Mouse (Mus musculus) limb, embryonic 10.5 days (tissue): ENCODE results near the gene Pnpla8. TPM values are rescaled to one million over a fixed set of nuclear protein-coding genes. Genes with fewer than 3 reads are reported as not detected.

Source experiments
- DNase-seq: peaks from one replicate; pipeline ENCODE4 v3.0.0-alpha.2; 2017; ENCODE audit warnings: low spot score
- H3K27ac ChIP-seq: fragments of 300-500 bp; sonication (generic); 2 replicates; pipeline ENCODE4 v1.5.1; 2016; ENCODE audit warnings: mild to moderate bottlenecking
- H3K27me3 ChIP-seq: fragments of 300-500 bp; sonication (generic); 2 replicates; pipeline ENCODE4 v1.6.1; 2016; ENCODE audit warnings: low read depth, mild to moderate bottlenecking; ENCODE audit not compliant: poor library complexity, severe bottlenecking
- H3K36me3 ChIP-seq: fragments of 300-500 bp; sonication (generic); 2 replicates; pipeline ENCODE4 v1.6.1; 2016; ENCODE audit warnings: mild to moderate bottlenecking, moderate library complexity
- H3K4me1 ChIP-seq: fragments of 300-500 bp; sonication (generic); 2 replicates; pipeline ENCODE4 v1.6.1; 2016
- H3K4me3 ChIP-seq: fragments of 300-500 bp; sonication (generic); 2 replicates; pipeline ENCODE4 v1.5.1; 2016; ENCODE audit warnings: mild to moderate bottlenecking, moderate library complexity
- H3K9me3 ChIP-seq: fragments of 300-500 bp; sonication (generic); replicated peaks from 2 replicates; pipeline ENCODE4 v1.6.1; 2016; ENCODE audit warnings: mild to moderate bottlenecking
- WGBS: fragments of 180-500 bp; shearing (Covaris S2); methylation state at CpG from one replicate; pipeline ENCODE4 v1.1.7; 2016; 5-methylcytosine and 5-hydroxymethylcytosine counted together
- polyA plus RNA-seq: library from polyadenylated mRNA; unstranded; fragments of >200 nt; fragmentation: Nextera tagmentation; extraction: Ambion mirVana; gene quantifications from 2 replicates; pipeline ENCODE4 v1.2.1, GENCODE M21; 2016

Pnpla8 gene
- polyA plus RNA-seq, 1 experiment from 2014 or later, result 48.4 TPM

GRCm38 (mm10) chr12:44286992-44287391 lies 65.8 kb downstream of the Pnpla8 start:
- no peaks in the 10 kb centered on the region for H3K27me3 ChIP-seq
- H3K4me1 ChIP-seq, result no peaks in the 10 kb centered on the region
- no peak overlapping the region for H3K4me3 ChIP-seq
- peaks cover 12% of the 10 kb centered on the region for H3K36me3 ChIP-seq
- H3K27ac ChIP-seq, result no peak overlapping the region
- no peak for DNase-seq
- no peaks in the 10 kb centered on the region for H3K9me3 ChIP-seq
- WGBS, result 95% methylated on average over 8 of the region's 8 CpGs

- Histone ChIP-seq H3K4me1 (no peaks in the 10 kb centered on the region), H3K27ac (no peak overlapping the region), H3K27me3 (no peaks in the 10 kb centered on the region), H3K4me3 (no peak overlapping the region), H3K36me3 (peaks cover 10% of the 10 kb centered on the region), H3K9me3 (no peaks in the 10 kb centered on the region)
- DNase-seq, result peak; percentile 50
These were observed 71.1 kb downstream of the Pnpla8 start for GRCm38 (mm10) chr12:44292281-44292680.

- Histone ChIP-seq H3K27ac (no peak overlapping the region), H3K9me3 (no peaks in the 10 kb centered on the region), H3K27me3 (no peaks in the 10 kb centered on the region), H3K36me3 (peaks cover 9% of the 10 kb centered on the region; the same call in 1 of the 2 replicates), H3K4me3 (no peak overlapping the region), H3K4me1 (no peaks in the 10 kb centered on the region)
- no peak for DNase-seq
These were observed 79.6 kb downstream of the Pnpla8 start for GRCm38 (mm10) chr12:44300793-44301192.

GRCm38 (mm10) chr12:44304012-44304411 lies 82.8 kb downstream of the Pnpla8 start:
- H3K27ac ChIP-seq, result no peak overlapping the region
- no peaks in the 10 kb centered on the region for H3K4me1 ChIP-seq
- H3K36me3 ChIP-seq, result peaks cover 18% of the 10 kb centered on the region
- H3K27me3 ChIP-seq, result no peaks in the 10 kb centered on the region
- no peaks in the 10 kb centered on the region for H3K9me3 ChIP-seq
- 94% methylated on average over 1 of the region's 1 CpGs for WGBS
- no peak overlapping the region for H3K4me3 ChIP-seq
- no peak for DNase-seq

GRCm38 (mm10) chr12:44304869-44305268 lies 83.7 kb downstream of the Pnpla8 start:
- no peaks in the 10 kb centered on the region for H3K27me3 ChIP-seq
- H3K4me3 ChIP-seq, result no peak overlapping the region
- no peaks in the 10 kb centered on the region for H3K4me1 ChIP-seq
- WGBS, result 86% methylated on average over 5 of the region's 5 CpGs
- H3K27ac ChIP-seq, result no peak overlapping the region
- peaks cover 16% of the 10 kb centered on the region for H3K36me3 ChIP-seq
- no peaks in the 10 kb centered on the region for H3K9me3 ChIP-seq
- DNase-seq, result no peak

- Histone ChIP-seq H3K9me3 (no peaks in the 10 kb centered on the region), H3K27ac (no peak overlapping the region), H3K27me3 (no peaks in the 10 kb centered on the region), H3K4me3 (no peak overlapping the region), H3K36me3 (peaks cover 16% of the 10 kb centered on the region), H3K4me1 (no peaks in the 10 kb centered on the region)
- WGBS, result 89% methylated on average over 3 of the region's 3 CpGs
- no peak for DNase-seq
These were observed 87.1 kb downstream of the Pnpla8 start for GRCm38 (mm10) chr12:44308221-44308620.

GRCm38 (mm10) chr12:44315212-44315611 lies 94.0 kb downstream of the Pnpla8 start:
- peaks cover 2% of the 10 kb centered on the region for H3K36me3 ChIP-seq
- WGBS, result 93% methylated on average over 2 of the region's 2 CpGs
- H3K27ac ChIP-seq, result no peak overlapping the region
- DNase-seq, result no peak
- H3K4me1 ChIP-seq, result no peaks in the 10 kb centered on the region
- no peak overlapping the region for H3K4me3 ChIP-seq
- H3K9me3 ChIP-seq, result no peaks in the 10 kb centered on the region
- H3K27me3 ChIP-seq, result no peaks in the 10 kb centered on the region

- Histone ChIP-seq H3K36me3 (no peaks in the 10 kb centered on the region), H3K4me1 (peaks cover 15% of the 10 kb centered on the region), H3K4me3 (no peak overlapping the region), H3K27me3 (peaks cover 28% of the 10 kb centered on the region), H3K27ac (no peak overlapping the region), H3K9me3 (no peaks in the 10 kb centered on the region)
- no peak for DNase-seq
These were observed 103.9 kb downstream of the Pnpla8 start for GRCm38 (mm10) chr12:44325091-44325490.

GRCm38 (mm10) chr12:44327452-44327851 lies 106.3 kb downstream of the Pnpla8 start:
- H3K9me3 ChIP-seq, result no peaks in the 10 kb centered on the region
- 25% methylated on average over 6 of the region's 6 CpGs for WGBS
- H3K27me3 ChIP-seq, result peaks cover 52% of the 10 kb centered on the region
- H3K36me3 ChIP-seq, result no peaks in the 10 kb centered on the region
- H3K27ac ChIP-seq, result no peak overlapping the region
- peaks cover 19% of the 10 kb centered on the region for H3K4me1 ChIP-seq
- no peak overlapping the region for H3K4me3 ChIP-seq
- DNase-seq, result no peak

GRCm38 (mm10) chr12:44328381-44329315 lies 107.5 kb downstream of the Pnpla8 start, which contains the start of gene Nrcam:
Gene Nrcam, plus strand, starts transcription at chr12:44328885.
- no peaks in the 10 kb centered on the region for H3K9me3 ChIP-seq
- DNase-seq, result peak; percentile 73
- 2% methylated on average over 65 of the region's 74 CpGs for whole genome bisulfite sequencing
- H3K4me1 ChIP-seq, result peaks cover 19% of the 10 kb centered on the region
- peak within 1 kb of the TSS; percentile 50 for H3K27ac ChIP-seq
- H3K4me3 ChIP-seq, result peak within 1 kb of the TSS; percentile 70
- H3K36me3 ChIP-seq, result no peaks in the 10 kb centered on the region
- H3K27me3 ChIP-seq, result peaks cover 52% of the 10 kb centered on the region

- no peaks in the 10 kb centered on the region for H3K36me3 ChIP-seq
- DNase-seq, result peak; percentile 62
- H3K27ac ChIP-seq, result peak overlapping the region; percentile 50; the same call in 1 of the 2 replicates
- H3K9me3 ChIP-seq, result no peaks in the 10 kb centered on the region
- peaks cover 52% of the 10 kb centered on the region for H3K27me3 ChIP-seq
- H3K4me3 ChIP-seq, result peak overlapping the region; percentile 70
- H3K4me1 ChIP-seq, result peaks cover 19% of the 10 kb centered on the region
- WGBS, result under 1% methylated on average over 61 of the region's 61 CpGs
These were observed 108.4 kb downstream of the Pnpla8 start for GRCm38 (mm10) chr12:44329316-44330215.

- no peak for DNase-seq
- Histone ChIP-seq H3K4me1 (peaks cover 19% of the 10 kb centered on the region), H3K27ac (0 out of 2 replicates have a peak overlapping the region, but pooled peaks have one; percentile 50), H3K4me3 (peak overlapping the region; percentile 70), H3K9me3 (no peaks in the 10 kb centered on the region), H3K27me3 (peaks cover 52% of the 10 kb centered on the region), H3K36me3 (no peaks in the 10 kb centered on the region)
- WGBS, result 1% methylated on average over 9 of the region's 9 CpGs
These were observed 109.1 kb downstream of the Pnpla8 start for GRCm38 (mm10) chr12:44330216-44330719.
